Mouse (Mus musculus) intestine, embryonic 16.5 days (tissue): ENCODE measurements around the gene Jmjd7. TPM values are rescaled to one million over a fixed set of nuclear protein-coding genes. Genes with fewer than 3 reads are reported as not detected.

Experiments used
- ATAC-seq: fragments of 200-750 bp; cut with Nextera tagmentation; 2 replicates; pipeline ENCODE4 v1.8.0; 2017; ENCODE audit warnings: moderate TSS enrichment, moderate library complexity
- H3K27ac ChIP-seq: fragments of 300-500 bp; sonication (generic); 2 replicates; pipeline ENCODE4 v1.5.1; 2014; ENCODE audit warnings: mild to moderate bottlenecking, low read length
- H3K27me3 ChIP-seq: fragments of 300-500 bp; sonication (generic); replicated peaks from 2 replicates; pipeline ENCODE4 v1.6.1; 2014; ENCODE audit warnings: low read length, control low read depth, mixed read lengths; ENCODE audit not compliant: control insufficient read depth, insufficient read depth
- H3K36me3 ChIP-seq: fragments of 300-500 bp; sonication (generic); 2 replicates; pipeline ENCODE4 v1.6.1; 2014; ENCODE audit warnings: low read length, control low read depth; ENCODE audit not compliant: control insufficient read depth, insufficient read depth
- H3K4me1 ChIP-seq: fragments of 300-500 bp; sonication (generic); 2 replicates; pipeline ENCODE4 v1.6.1; 2014; ENCODE audit warnings: low read length, control low read depth, mixed read lengths; ENCODE audit not compliant: control insufficient read depth, insufficient read depth
- H3K4me2 ChIP-seq: fragments of 300-500 bp; sonication (generic); 2 replicates; pipeline ENCODE4 v1.6.1; 2014; ENCODE audit warnings: low read depth, low read length, control low read depth
- H3K4me3 ChIP-seq: fragments of 300-500 bp; sonication (generic); 2 replicates; pipeline ENCODE4 v1.5.1; 2014; ENCODE audit warnings: mild to moderate bottlenecking, low read length
- H3K9ac ChIP-seq: fragments of 300-500 bp; sonication (generic); 2 replicates; pipeline ENCODE4 v1.6.1; 2014; ENCODE audit warnings: low read depth, low read length
- H3K9me3 ChIP-seq: fragments of 300-500 bp; sonication (generic); 2 replicates; pipeline ENCODE4 v1.6.1; 2016; ENCODE audit warnings: low read length, control low read depth; ENCODE audit not compliant: control insufficient read depth
- WGBS: fragments of 180-500 bp; shearing (Covaris S2); extraction: QIAGEN DNeasy Blood & Tissue Kit; methylation state at CpG from one replicate; pipeline ENCODE4 v1.1.7; 2014; 5-methylcytosine and 5-hydroxymethylcytosine counted together
- polyA plus RNA-seq: library from polyadenylated mRNA; unstranded; fragments of >200 nt; fragmentation: Nextera tagmentation; extraction: Ambion mirVana; gene quantifications from 2 replicates; pipeline ENCODE4 v1.2.1, GENCODE M21; 2015

Gene Jmjd7
- polyA plus RNA-seq, 1 experiment from 2014 or later, result 17.4 TPM

- H3K9ac ChIP-seq, result no peak overlapping the region
- 84% methylated on average over 8 of the region's 8 CpGs for WGBS
- no peak overlapping the region for H3K4me3 ChIP-seq
- H3K27me3 ChIP-seq, result no peaks in the 10 kb centered on the region
- no peak overlapping the region for H3K27ac ChIP-seq
- H3K9me3 ChIP-seq, result no peaks in the 10 kb centered on the region
- H3K4me2 ChIP-seq, result no peak overlapping the region
- H3K36me3 ChIP-seq, result peaks cover 10% of the 10 kb centered on the region
- ATAC-seq, result no peak
- H3K4me1 ChIP-seq, result peaks cover 10% of the 10 kb centered on the region
Observed at GRCm38 (mm10) chr2:120030380-120030779, 3.1 kb downstream of the Jmjd7 start.

GRCm38 (mm10) chr2:120032726-120033467 lies 5.6 kb downstream of the Jmjd7 start, which contains the start of gene Pla2g4b:
Gene Pla2g4b, plus strand, starts transcription at chr2:120033417.
- Histone ChIP-seq H3K36me3 (peaks cover 12% of the 10 kb centered on the region), H3K4me3 (no peak within 1 kb of the TSS), H3K27ac (no peak within 1 kb of the TSS), H3K27me3 (no peaks in the 10 kb centered on the region), H3K9me3 (no peaks in the 10 kb centered on the region), H3K4me2 (no peak within 1 kb of the TSS), H3K9ac (no peak within 1 kb of the TSS), H3K4me1 (peaks cover 6% of the 10 kb centered on the region)
- 85% methylated on average over 12 of the region's 12 CpGs for WGBS
- no peak for ATAC-seq

GRCm38 (mm10) chr2:120033726-120034125 lies 6.4 kb downstream of the Jmjd7 start:
- no peak overlapping the region for H3K9ac ChIP-seq
- no peak overlapping the region for H3K27ac ChIP-seq
- no peak overlapping the region for H3K4me3 ChIP-seq
- H3K27me3 ChIP-seq, result no peaks in the 10 kb centered on the region
- 75% methylated on average over 5 of the region's 5 CpGs for WGBS
- no peaks in the 10 kb centered on the region for H3K9me3 ChIP-seq
- H3K4me1 ChIP-seq, result no peaks in the 10 kb centered on the region
- H3K4me2 ChIP-seq, result no peak overlapping the region
- no peak for ATAC-seq
- peaks cover 12% of the 10 kb centered on the region for H3K36me3 ChIP-seq

- ATAC-seq, result no peak
- Histone ChIP-seq H3K4me2 (no peak overlapping the region), H3K4me3 (no peak overlapping the region), H3K9ac (no peak overlapping the region), H3K27ac (no peak overlapping the region), H3K36me3 (peaks cover 15% of the 10 kb centered on the region; the same call in 1 of the 2 replicates), H3K4me1 (no peaks in the 10 kb centered on the region), H3K27me3 (no peaks in the 10 kb centered on the region), H3K9me3 (no peaks in the 10 kb centered on the region)
- 87% methylated on average over 9 of the region's 9 CpGs for WGBS
Observed at GRCm38 (mm10) chr2:120037744-120038143, 10.5 kb downstream of the Jmjd7 start.

GRCm38 (mm10) chr2:120040991-120041390 lies 13.7 kb downstream of the Jmjd7 start:
- 82% methylated on average over 5 of the region's 5 CpGs for WGBS
- H3K27ac ChIP-seq, result no peak overlapping the region
- no peak overlapping the region for H3K9ac ChIP-seq
- ATAC-seq, result no peak
- no peaks in the 10 kb centered on the region for H3K27me3 ChIP-seq
- H3K36me3 ChIP-seq, result 0 out of 2 replicates have a peak, but pooled peaks cover 11% of the 10 kb centered on the region
- no peak overlapping the region for H3K4me3 ChIP-seq
- H3K4me2 ChIP-seq, result no peak overlapping the region
- H3K4me1 ChIP-seq, result peaks cover 15% of the 10 kb centered on the region
- H3K9me3 ChIP-seq, result no peaks in the 10 kb centered on the region

- ATAC-seq, result peak; percentile 78
- H3K27ac ChIP-seq, result peak overlapping the region; percentile 67
- no peak overlapping the region for H3K4me2 ChIP-seq
Observed at GRCm38 (mm10) chr2:120044101-120044603, 16.9 kb downstream of the Jmjd7 start.

GRCm38 (mm10) chr2:120044676-120045075 lies 17.4 kb downstream of the Jmjd7 start:
- no peak overlapping the region for H3K4me3 ChIP-seq
- 0 out of 2 replicates have a peak, but pooled peaks cover 10% of the 10 kb centered on the region for H3K36me3 ChIP-seq
- no peak for ATAC-seq
- peak overlapping the region; percentile 67 for H3K27ac ChIP-seq
- H3K9ac ChIP-seq, result 0 out of 2 replicates have a peak overlapping the region, but pooled peaks have one; percentile 42
- WGBS, result 66% methylated on average over 3 of the region's 3 CpGs
- H3K9me3 ChIP-seq, result no peaks in the 10 kb centered on the region
- peaks cover 31% of the 10 kb centered on the region for H3K4me1 ChIP-seq
- no peaks in the 10 kb centered on the region for H3K27me3 ChIP-seq
- H3K4me2 ChIP-seq, result no peak overlapping the region

More at GRCm38 (mm10) chr2:120044101-120044603, 16.9 kb downstream of the Jmjd7 start:
- Histone ChIP-seq H3K36me3 (0 out of 2 replicates have a peak, but pooled peaks cover 11% of the 10 kb centered on the region), H3K9ac (no peak overlapping the region), H3K27me3 (no peaks in the 10 kb centered on the region), H3K4me1 (peaks cover 31% of the 10 kb centered on the region), H3K9me3 (no peaks in the 10 kb centered on the region), H3K4me3 (no peak overlapping the region)
- WGBS, result 40% methylated on average over 4 of the region's 4 CpGs

- H3K4me1 ChIP-seq, result peaks cover 31% of the 10 kb centered on the region
- H3K4me2 ChIP-seq, result peak overlapping the region; percentile 49
- H3K36me3 ChIP-seq, result 0 out of 2 replicates have a peak, but pooled peaks cover under 1% of the 10 kb centered on the region
- H3K27ac ChIP-seq, result peak overlapping the region; percentile 73
- H3K4me3 ChIP-seq, result peak overlapping the region; percentile 32
- H3K9ac ChIP-seq, result peak overlapping the region; percentile 63
- peak; percentile 82 for ATAC-seq
- 49% methylated on average over 14 of the region's 14 CpGs for WGBS
- H3K9me3 ChIP-seq, result no peaks in the 10 kb centered on the region
- H3K27me3 ChIP-seq, result no peaks in the 10 kb centered on the region
Observed at GRCm38 (mm10) chr2:120046486-120047310, 19.4 kb downstream of the Jmjd7 start.

GRCm38 (mm10) chr2:120048173-120048572 lies 20.9 kb downstream of the Jmjd7 start:
- H3K4me1 ChIP-seq, result peaks cover 31% of the 10 kb centered on the region
- 75% methylated on average over 9 of the region's 9 CpGs for WGBS
- no peaks in the 10 kb centered on the region for H3K9me3 ChIP-seq
- H3K36me3 ChIP-seq, result no peaks in the 10 kb centered on the region
- no peak overlapping the region for H3K4me3 ChIP-seq
- no peak overlapping the region for H3K4me2 ChIP-seq
- H3K9ac ChIP-seq, result no peak overlapping the region; the same call in 1 of the 2 replicates
- no peak for ATAC-seq
- no peaks in the 10 kb centered on the region for H3K27me3 ChIP-seq
- H3K27ac ChIP-seq, result no peak overlapping the region
